Mouse (Mus musculus): ENCODE data around the gene Ddc. TPM values are rescaled to one million over a fixed set of nuclear protein-coding genes. Genes with fewer than 3 reads are reported as not detected.

Gene Ddc
- polyA plus RNA-seq, 1 experiment from 2014 or later = 9.7 TPM

DNA sequence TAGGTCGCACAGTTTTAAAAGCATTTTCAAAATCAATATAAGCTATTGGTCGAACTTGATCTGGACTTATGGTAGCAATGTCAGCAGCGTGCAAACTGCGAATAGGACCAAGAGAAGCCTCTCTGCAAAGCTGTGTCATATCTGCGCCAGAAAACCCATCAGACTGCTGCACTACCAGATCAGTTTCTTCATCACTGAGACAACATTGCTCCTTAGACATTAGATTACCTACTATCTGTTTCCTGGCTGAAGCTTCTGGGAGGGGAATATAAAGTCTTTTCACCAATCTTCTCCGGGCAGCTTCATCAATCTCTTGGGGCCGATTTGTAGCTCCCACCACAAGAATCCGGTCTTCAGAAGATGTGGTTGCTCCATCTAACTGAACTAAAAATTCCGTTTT is 96.9 kb downstream of the Ddc start:
- Histone ChIP-seq H3K9me3 (replicated peaks) (no peaks in the 10 kb centered on the region), H3K9ac (peak overlapping the region; percentile 5; the same call in 1 of the 2 replicates), H3K36me3 (peaks cover 94% of the 10 kb centered on the region), H3K27me3 (no peaks in the 10 kb centered on the region), H3K4me1 (replicated peaks) (peaks cover 45% of the 10 kb centered on the region), H3K27ac (no peak overlapping the region), H3K4me2 (peak overlapping the region; percentile 44), H3K4me3 (replicated peaks) (peak overlapping the region; percentile 19)
- ATAC-seq (ENCODE audit: low read depth) = peak; percentile 44; the same call in 1 of the 2 replicates
- DNase-seq = no peak
- 59% methylated on average over 9 of the region's 9 CpGs for WGBS (ENCODE audit: insufficient replicate concordance)

DNA sequence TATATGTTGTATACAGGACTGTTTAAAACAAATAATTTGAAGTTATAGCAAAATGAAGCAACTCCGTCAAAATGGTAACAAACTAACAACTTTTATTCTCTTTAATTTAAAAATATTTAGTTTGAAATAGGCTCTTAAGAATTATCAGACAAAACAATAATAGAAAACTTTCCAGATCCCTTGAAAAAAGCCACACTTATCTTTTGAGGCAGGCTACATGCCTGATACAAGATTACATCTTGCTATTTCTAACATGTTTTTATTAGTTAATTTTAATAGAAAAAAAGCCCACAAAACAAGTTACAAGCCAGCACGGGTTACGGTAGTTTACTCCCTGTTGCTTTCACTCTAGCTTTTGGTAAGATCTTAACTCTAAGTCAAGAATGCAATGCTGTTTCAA is 97.6 kb downstream of the Ddc start:
- H3K27ac ChIP-seq = no peak overlapping the region
- no peaks in the 10 kb centered on the region for H3K9me3 ChIP-seq (replicated peaks)
- 89% methylated on average over 3 of the region's 3 CpGs for WGBS (ENCODE audit: insufficient replicate concordance)
- DNase-seq (no peak), ATAC-seq (ENCODE audit: low read depth) (no peak)
- H3K27me3 ChIP-seq = no peaks in the 10 kb centered on the region
- H3K4me3 ChIP-seq (replicated peaks) = no peak overlapping the region
- peaks cover 94% of the 10 kb centered on the region for H3K36me3 ChIP-seq
- H3K4me2 ChIP-seq = no peak overlapping the region
- H3K9ac ChIP-seq = no peak overlapping the region
- peaks cover 38% of the 10 kb centered on the region for H3K4me1 ChIP-seq (replicated peaks)

DNA sequence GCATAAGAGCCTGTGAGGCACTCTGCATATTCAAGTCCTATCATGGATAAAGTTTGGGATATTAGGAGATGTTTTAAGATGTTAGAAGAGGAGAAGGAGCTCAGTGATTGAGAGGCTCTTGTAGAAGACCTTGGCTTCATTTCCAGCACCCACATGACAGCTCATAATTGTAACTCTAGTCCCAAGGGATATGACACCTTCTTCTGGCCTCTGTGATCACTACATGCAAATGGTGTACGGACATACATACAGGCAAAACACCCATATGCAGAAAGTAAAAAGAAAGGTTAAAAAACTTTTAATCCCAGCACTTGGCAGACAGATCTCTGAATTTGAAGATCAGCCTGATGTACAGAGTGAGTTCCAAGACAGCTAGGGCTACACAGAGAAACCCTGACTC is 99.3 kb downstream of the Ddc start:
- H3K36me3 ChIP-seq = peaks cover 79% of the 10 kb centered on the region
- no peak overlapping the region for H3K4me3 ChIP-seq (replicated peaks)
- no peak overlapping the region for H3K4me2 ChIP-seq
- no peak overlapping the region for H3K27ac ChIP-seq
- no peaks in the 10 kb centered on the region for H3K9me3 ChIP-seq (replicated peaks)
- H3K9ac ChIP-seq = no peak overlapping the region
- H3K4me1 ChIP-seq (replicated peaks) = peaks cover 28% of the 10 kb centered on the region
- no peaks in the 10 kb centered on the region for H3K27me3 ChIP-seq
- no peak for DNase-seq
- WGBS (ENCODE audit: insufficient replicate concordance) = 97% methylated on average over 1 of the region's 1 CpGs
- no peak for ATAC-seq (ENCODE audit: low read depth)

DNA sequence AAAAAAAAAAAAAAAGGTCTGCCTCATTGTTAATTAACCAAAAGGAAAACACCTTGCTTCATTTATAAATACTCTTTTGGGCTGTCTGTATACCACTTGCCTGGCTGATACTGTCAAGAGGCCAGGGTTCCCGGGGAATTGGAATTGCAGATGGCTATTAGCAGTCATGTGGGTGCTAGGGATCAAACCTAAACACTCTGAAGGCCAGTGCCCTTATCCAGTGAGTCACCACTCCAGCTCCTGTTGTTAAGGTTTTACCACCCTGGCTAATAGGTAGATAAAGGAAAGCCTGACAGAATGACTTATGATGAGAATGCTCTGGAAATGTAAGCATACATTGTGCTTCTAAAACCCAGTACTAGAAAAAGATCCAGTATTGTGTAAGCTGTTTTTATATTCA is 103.3 kb downstream of the Ddc start:
- Histone ChIP-seq H3K27me3 (no peaks in the 10 kb centered on the region), H3K9ac (no peak overlapping the region), H3K27ac (no peak overlapping the region), H3K36me3 (peaks cover 42% of the 10 kb centered on the region), H3K9me3 (replicated peaks) (no peaks in the 10 kb centered on the region), H3K4me2 (no peak overlapping the region), H3K4me3 (replicated peaks) (no peak overlapping the region), H3K4me1 (replicated peaks) (no peaks in the 10 kb centered on the region)
- WGBS (ENCODE audit: insufficient replicate concordance) = 78% methylated on average over 1 of the region's 1 CpGs
- ATAC-seq (ENCODE audit: low read depth) = no peak
- DNase-seq = no peak

DNA sequence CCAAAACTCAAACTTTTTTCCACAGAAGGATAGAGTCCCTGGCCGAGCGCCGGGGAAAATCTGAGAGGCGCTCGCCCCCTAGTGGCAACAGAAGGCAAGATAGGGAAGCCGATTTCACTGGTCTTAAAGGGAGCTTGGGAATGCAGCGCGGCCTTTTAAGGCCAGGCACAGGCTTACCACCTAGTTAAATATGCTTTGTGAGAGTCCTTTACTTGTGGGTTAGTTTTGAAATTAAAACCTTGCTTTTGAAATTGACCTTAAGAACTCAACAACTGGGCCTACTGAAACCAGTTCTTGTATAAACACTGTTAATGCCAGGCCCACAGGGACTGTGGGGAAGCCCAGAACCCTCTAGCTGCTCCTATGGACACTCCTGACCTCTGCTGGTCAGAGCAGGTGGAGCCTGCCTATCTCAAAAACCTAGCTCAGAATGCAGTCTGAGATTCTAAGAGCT is 109.4 kb downstream of the Ddc start:
- Histone ChIP-seq H3K9me3 (replicated peaks) (no peaks in the 10 kb centered on the region), H3K9ac (no peak overlapping the region), H3K4me2 (peak overlapping the region; percentile 44), H3K27me3 (no peaks in the 10 kb centered on the region), H3K36me3 (no peaks in the 10 kb centered on the region), H3K27ac (no peak overlapping the region), H3K4me1 (replicated peaks) (no peaks in the 10 kb centered on the region), H3K4me3 (replicated peaks) (no peak overlapping the region; the same call in 1 of the 2 replicates)
- WGBS (ENCODE audit: insufficient replicate concordance) = under 1% methylated on average over 8 of the region's 8 CpGs
- ATAC-seq (ENCODE audit: low read depth) (peak; percentile 92), DNase-seq (peak; percentile 61)

DNA sequence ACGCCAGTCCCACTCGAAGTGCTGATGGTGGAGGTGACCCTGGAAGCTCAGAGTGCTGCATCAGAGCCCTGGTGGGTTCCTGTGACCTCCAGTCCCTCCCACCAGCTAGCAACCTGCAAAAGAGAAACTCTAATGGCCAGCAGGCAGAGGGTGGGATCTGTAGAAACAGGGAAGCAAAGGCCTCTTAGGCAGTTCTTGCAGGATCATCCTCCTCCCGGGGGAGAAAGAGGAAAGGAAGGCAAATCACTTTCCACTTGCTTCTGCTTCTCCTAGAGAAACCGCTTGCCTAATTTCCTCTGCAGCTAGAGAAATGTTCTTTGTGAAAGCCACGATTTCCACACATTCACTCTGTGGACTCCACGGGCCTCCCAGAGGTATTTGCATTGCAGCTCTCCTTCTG is 112.5 kb downstream of the Ddc start:
- WGBS (ENCODE audit: insufficient replicate concordance) = 34% methylated on average over 6 of the region's 6 CpGs
- no peaks in the 10 kb centered on the region for H3K9me3 ChIP-seq (replicated peaks)
- H3K27ac ChIP-seq = no peak overlapping the region
- no peaks in the 10 kb centered on the region for H3K4me1 ChIP-seq (replicated peaks)
- H3K4me3 ChIP-seq (replicated peaks) = no peak overlapping the region
- DNase-seq (no peak), ATAC-seq (ENCODE audit: low read depth) (no peak)
- no peaks in the 10 kb centered on the region for H3K36me3 ChIP-seq
- no peak overlapping the region for H3K4me2 ChIP-seq
- H3K27me3 ChIP-seq = no peaks in the 10 kb centered on the region
- H3K9ac ChIP-seq = no peak overlapping the region

DNA sequence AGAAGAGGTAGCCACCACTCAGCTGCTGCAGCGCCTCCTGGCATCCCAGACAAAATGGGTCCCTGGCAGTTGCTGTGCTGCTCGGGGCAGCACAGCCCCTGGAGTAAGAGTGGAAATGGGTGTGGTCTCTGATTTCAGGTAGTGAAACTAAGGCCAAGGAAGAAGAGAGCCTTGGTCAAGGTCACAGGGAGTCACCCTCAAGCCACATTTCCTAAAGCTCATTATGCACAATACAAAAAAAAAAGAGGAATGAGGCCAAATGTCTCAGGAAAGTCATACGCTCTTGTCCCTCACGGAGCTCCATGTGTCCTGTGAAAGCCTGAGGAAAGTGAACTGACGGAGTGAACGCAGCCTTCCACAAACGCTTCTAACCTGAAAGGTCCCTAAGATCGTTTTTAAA is 116.2 kb downstream of the Ddc start:
- WGBS (ENCODE audit: insufficient replicate concordance) = 72% methylated on average over 8 of the region's 8 CpGs
- Histone ChIP-seq H3K4me2 (no peak overlapping the region), H3K27ac (no peak overlapping the region), H3K36me3 (no peaks in the 10 kb centered on the region), H3K9me3 (replicated peaks) (no peaks in the 10 kb centered on the region), H3K4me1 (replicated peaks) (no peaks in the 10 kb centered on the region), H3K4me3 (replicated peaks) (no peak overlapping the region), H3K27me3 (no peaks in the 10 kb centered on the region), H3K9ac (no peak overlapping the region)
- ATAC-seq (ENCODE audit: low read depth) (no peak), DNase-seq (no peak)

DNA sequence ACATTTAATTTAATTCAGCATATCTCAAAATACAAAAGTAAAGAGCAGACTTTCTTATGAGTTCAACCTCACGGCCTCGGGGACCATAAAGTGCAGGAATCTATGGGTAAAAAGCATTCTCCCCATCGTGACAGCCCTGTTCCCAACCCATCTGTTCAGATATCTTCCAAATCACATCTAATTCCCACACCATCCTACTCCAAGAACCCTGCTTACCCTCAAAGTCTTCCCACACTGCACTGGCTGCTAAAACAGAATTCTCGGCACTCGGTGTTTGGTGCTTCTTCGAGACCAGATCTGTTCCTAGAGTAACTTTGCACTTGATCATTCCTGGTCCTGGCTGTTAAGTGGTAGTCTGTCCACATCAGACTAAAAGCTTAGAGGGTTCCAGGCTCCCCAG is 119.6 kb downstream of the Ddc start:
- DNase-seq (no peak), ATAC-seq (ENCODE audit: low read depth) (no peak)
- 86% methylated on average over 6 of the region's 6 CpGs for WGBS (ENCODE audit: insufficient replicate concordance)
- H3K27me3 ChIP-seq = no peaks in the 10 kb centered on the region
- H3K9ac ChIP-seq = no peak overlapping the region
- no peak overlapping the region for H3K4me2 ChIP-seq
- no peaks in the 10 kb centered on the region for H3K9me3 ChIP-seq (replicated peaks)
- no peak overlapping the region for H3K4me3 ChIP-seq (replicated peaks)
- no peaks in the 10 kb centered on the region for H3K36me3 ChIP-seq
- no peak overlapping the region for H3K27ac ChIP-seq
- no peaks in the 10 kb centered on the region for H3K4me1 ChIP-seq (replicated peaks)

DNA sequence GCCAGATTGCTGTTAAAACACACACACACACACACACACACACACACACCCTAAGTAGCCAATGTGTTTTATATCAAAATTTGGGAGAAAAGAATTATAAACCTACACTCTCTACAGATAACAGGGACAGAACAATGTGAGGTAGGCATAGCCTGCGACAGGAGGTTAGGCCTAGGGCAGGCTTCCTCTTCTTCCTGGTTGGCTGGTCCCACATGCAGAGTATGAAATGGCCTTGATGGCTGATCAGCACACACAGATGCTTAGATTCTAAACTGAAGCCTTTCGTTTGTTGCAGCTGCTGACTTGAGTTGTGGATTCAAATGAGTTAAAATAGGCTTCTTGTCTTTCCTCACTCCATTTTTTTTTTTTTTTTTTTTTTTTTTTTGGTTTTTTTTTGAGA is 120.1 kb downstream of the Ddc start:
- DNase-seq = no peak
- Histone ChIP-seq H3K27ac (no peak overlapping the region), H3K36me3 (no peaks in the 10 kb centered on the region), H3K4me3 (replicated peaks) (no peak overlapping the region), H3K9ac (no peak overlapping the region), H3K27me3 (no peaks in the 10 kb centered on the region), H3K9me3 (replicated peaks) (no peaks in the 10 kb centered on the region), H3K4me1 (replicated peaks) (no peaks in the 10 kb centered on the region), H3K4me2 (no peak overlapping the region)
- 78% methylated on average over 2 of the region's 2 CpGs for WGBS (ENCODE audit: insufficient replicate concordance)
- ATAC-seq (ENCODE audit: low read depth) = no peak

DNA sequence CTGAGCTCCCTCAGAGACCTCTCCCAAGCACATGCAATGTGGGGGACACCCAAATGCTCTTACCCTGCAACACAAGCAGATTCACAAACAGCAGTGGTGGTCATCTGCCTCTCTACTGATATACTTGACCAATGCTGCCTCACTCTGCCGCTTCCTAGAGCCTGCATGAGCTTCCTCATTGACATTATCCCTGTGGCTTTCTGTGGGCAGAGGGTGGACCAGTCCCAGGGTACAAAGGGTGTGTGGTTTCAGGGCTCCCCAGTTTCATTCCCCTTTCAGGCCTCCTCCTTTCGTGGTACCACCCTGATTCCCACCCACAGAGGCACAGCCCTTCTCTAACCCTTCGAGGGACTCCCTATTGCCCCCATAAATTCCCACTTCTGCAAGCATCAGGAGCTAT is 120.7 kb downstream of the Ddc start:
- H3K4me2 ChIP-seq = no peak overlapping the region
- H3K27me3 ChIP-seq = no peaks in the 10 kb centered on the region
- no peak for ATAC-seq (ENCODE audit: low read depth)
- no peak overlapping the region for H3K4me3 ChIP-seq (replicated peaks)
- H3K36me3 ChIP-seq = 0 out of 2 replicates have a peak, but pooled peaks cover under 1% of the 10 kb centered on the region
- no peak overlapping the region for H3K9ac ChIP-seq
- DNase-seq = no peak
- 54% methylated on average over 3 of the region's 3 CpGs for WGBS (ENCODE audit: insufficient replicate concordance)
- H3K9me3 ChIP-seq (replicated peaks) = no peaks in the 10 kb centered on the region
- no peak overlapping the region for H3K27ac ChIP-seq
- H3K4me1 ChIP-seq (replicated peaks) = no peaks in the 10 kb centered on the region

DNA sequence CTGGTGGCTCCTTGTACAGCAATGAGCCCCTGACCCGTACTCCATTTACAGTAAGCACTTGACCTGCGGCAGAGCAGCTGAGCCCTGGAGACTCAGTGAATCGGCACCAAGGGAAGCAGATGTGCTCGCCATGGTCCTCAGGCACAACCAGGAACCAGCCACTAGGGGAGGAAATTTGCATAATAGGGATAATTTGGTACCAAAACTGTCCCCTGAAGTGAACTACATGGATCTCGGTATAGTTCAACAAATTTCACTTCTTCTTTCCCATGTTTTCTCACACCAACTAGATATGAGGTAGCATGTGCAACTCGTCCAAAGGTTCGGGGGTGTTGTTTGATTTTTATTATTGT is 121.1 kb downstream of the Ddc start:
- H3K9ac ChIP-seq = no peak overlapping the region
- H3K27me3 ChIP-seq = no peaks in the 10 kb centered on the region
- no peak overlapping the region for H3K27ac ChIP-seq
- no peaks in the 10 kb centered on the region for H3K4me1 ChIP-seq (replicated peaks)
- no peaks in the 10 kb centered on the region for H3K9me3 ChIP-seq (replicated peaks)
- DNase-seq (no peak), ATAC-seq (ENCODE audit: low read depth) (peak; percentile 15; the same call in 1 of the 2 replicates)
- peaks cover 4% of the 10 kb centered on the region; the same call in 1 of the 2 replicates for H3K36me3 ChIP-seq
- H3K4me2 ChIP-seq = no peak overlapping the region
- H3K4me3 ChIP-seq (replicated peaks) = no peak overlapping the region
- 66% methylated on average over 7 of the region's 7 CpGs for WGBS (ENCODE audit: insufficient replicate concordance)

DNA sequence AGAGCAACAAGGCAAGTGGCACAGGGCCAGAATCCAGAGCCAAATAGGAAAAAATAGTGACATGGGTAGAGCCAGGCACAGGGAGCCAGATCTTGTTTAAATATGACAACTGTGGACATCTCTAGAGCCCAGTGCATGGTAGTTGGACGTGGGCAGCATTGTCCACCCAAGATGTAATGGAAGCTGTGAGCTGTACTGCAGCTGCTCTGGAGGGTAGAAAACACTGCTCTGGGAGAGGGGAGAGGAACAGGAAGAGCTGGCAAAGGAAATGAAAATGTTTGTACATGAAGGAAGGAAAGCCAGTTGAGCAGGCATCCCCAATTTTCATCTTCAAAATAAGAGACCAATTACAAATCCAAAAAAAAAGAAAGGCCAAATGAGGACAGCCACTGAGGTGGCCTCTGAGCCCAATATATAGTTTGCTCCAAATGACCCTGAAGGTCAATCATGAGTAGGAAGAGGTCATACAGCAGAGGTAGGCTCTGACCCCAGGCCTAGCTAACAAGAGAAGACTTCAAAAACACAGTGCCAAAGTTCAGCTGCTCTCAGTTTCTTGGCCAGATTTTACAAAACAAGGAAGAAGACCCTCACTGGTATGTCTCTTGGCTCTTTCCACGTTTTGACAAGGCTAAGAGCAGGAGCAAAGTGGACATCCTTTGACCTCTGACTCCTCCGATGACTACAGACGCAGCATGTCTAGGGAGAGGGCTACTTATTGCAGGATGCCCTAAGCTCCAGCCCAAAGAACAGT is 121.7 kb downstream of the Ddc start:
- Histone ChIP-seq H3K4me1 (replicated peaks) (no peaks in the 10 kb centered on the region), H3K36me3 (peaks cover 5% of the 10 kb centered on the region), H3K27me3 (no peaks in the 10 kb centered on the region), H3K9ac (no peak overlapping the region), H3K9me3 (replicated peaks) (no peaks in the 10 kb centered on the region), H3K4me3 (replicated peaks) (no peak overlapping the region), H3K27ac (no peak overlapping the region), H3K4me2 (no peak overlapping the region)
- WGBS (ENCODE audit: insufficient replicate concordance) = 73% methylated on average over 4 of the region's 4 CpGs
- no peak for ATAC-seq (ENCODE audit: low read depth)
- no peak for DNase-seq
